ENCODE assay signal across 20 mouse cellular contexts in genomic region chr17:5235057-5235456, GRCm38 (mm10).
A peak's percentile ranks its signal among the peaks of the same experiment; 100 is the strongest.
DNase-seq lines count a peak whose midpoint lies in the region; ATAC-seq and TF ChIP-seq lines count a peak whose summit lies in the region.
"Had no signal": no experiment of that assay in that cellular context is flagged by ENCODE, and none has a peak within 500 bp of the region (broad histone marks: within the 10 kb centered on the region; RNA-seq: fewer than 3 reads in every experiment).

No protein-coding gene starts in this region.

- ATAC-seq in Patski, result peak; percentile 83
- peak; percentile 61 for ATAC-seq in limb, embryonic 15.5 days (ENCODE audit: insufficient number of reproducible peaks, low FRiP score, low TSS enrichment, low read depth)
- ATAC-seq in erythroid progenitor cell, adult 5-6 weeks (replicated peaks; ENCODE audit: low FRiP score, poor library complexity, severe bottlenecking), result no peak
- ATAC-seq: forebrain, embryonic 16.5 days; liver, embryonic 12.5 days had no signal

- no peak overlapping the region for H3K4me2 ChIP-seq in limb, embryonic 15.5 days
- H3K4me2 ChIP-seq: heart, embryonic 11.5 days; hindbrain, embryonic 14.5 days; liver, embryonic 12.5 days; lung, embryonic 14.5 days; midbrain, embryonic 12.5 days; stomach, embryonic 15.5 days had no signal

- H3K9ac ChIP-seq in limb, embryonic 15.5 days, result no peak overlapping the region
- H3K9ac ChIP-seq: hindbrain, embryonic 14.5 days; liver, embryonic 12.5 days; lung, embryonic 14.5 days; midbrain, embryonic 12.5 days; stomach, embryonic 15.5 days had no signal

- H3K9me3 ChIP-seq in limb, embryonic 15.5 days, result no peaks in the 10 kb centered on the region
- H3K9me3 ChIP-seq: liver, embryonic 12.5 days; midbrain, embryonic 12.5 days; stomach, embryonic 15.5 days had no signal

- TF ChIP-seq CTCF in kidney, adult 2 months (conservative IDR thresholded peaks at IDR 0.05; ENCODE audit: insufficient read depth, insufficient read length, low read depth, low read length), result no peak
- no peak for TF ChIP-seq CTCF in Patski (IDR thresholded peaks at IDR 0.05)

- H3K36me3 ChIP-seq in kidney, adult 2 months (ENCODE audit: control insufficient read depth, insufficient read depth, low read length), result no peaks in the 10 kb centered on the region
- H3K36me3 ChIP-seq in limb, embryonic 15.5 days, result no peaks in the 10 kb centered on the region
- H3K36me3 ChIP-seq: liver, embryonic 12.5 days; midbrain, embryonic 12.5 days; stomach, embryonic 15.5 days had no signal

- H3K4me1 ChIP-seq in kidney, adult 2 months (ENCODE audit: control insufficient read depth, insufficient read depth, low read length), result peaks cover 21% of the 10 kb centered on the region
- H3K4me1 ChIP-seq in limb, embryonic 15.5 days, result peaks cover 60% of the 10 kb centered on the region

- 53% methylated on average over 9 of the region's 9 CpGs for WGBS in kidney, adult 2 months
- 18% methylated on average over 9 of the region's 9 CpGs for WGBS in limb, embryonic 15.5 days

- no peak for TF ChIP-seq POLR2A in kidney, adult 2 months (IDR thresholded peaks at IDR 0.05; ENCODE audit: low read depth, low read length)

- POLR2A ChIA-PET in Patski (lab: Charles Lee), result no interaction called here

- in situ Hi-C loops in Patski (cut with MboI; ENCODE audit: low pct_unique_long_range_greater_than_20kb), result no loop called here

- H3K27ac ChIP-seq in kidney, adult 2 months (ENCODE audit: insufficient read depth, low read depth, low read length), result no peak overlapping the region
- no peak overlapping the region for H3K27ac ChIP-seq in limb, embryonic 15.5 days
- H3K27ac ChIP-seq: hindbrain, embryonic 14.5 days; left cerebral cortex, adult 2 months; liver, embryonic 12.5 days; midbrain, embryonic 12.5 days; stomach, embryonic 15.5 days had no signal

- CTCF ChIA-PET in Patski (lab: Charles Lee), result interaction anchor here (2.1 kb wide), 1 partner anchor 13 kb away, joined by 7 read pairs; no protein-coding TSS in a partner anchor

- no peak overlapping the region for H3K4me3 ChIP-seq in kidney, adult 2 months (ENCODE audit: insufficient read depth, low read depth, low read length)
- H3K4me3 ChIP-seq in limb, embryonic 15.5 days, result no peak overlapping the region
- H3K4me3 ChIP-seq: erythroblast, embryonic 14.5 days; left cerebral cortex, adult 2 months; liver, embryonic 12.5 days; midbrain, embryonic 12.5 days; stomach, embryonic 15.5 days had no signal

- DNase-seq in kidney, adult 2 months, result peak; percentile 33
- no peak for DNase-seq in kidney, postnatal 4 days
- DNase-seq in Patski (ENCODE audit: low read depth, low spot score), result peak; percentile 75
- peak; percentile 66 for DNase-seq in forelimb bud, embryonic 11.5 days (ENCODE audit: low read depth, low spot score)
- DNase-seq in urinary bladder, adult 2 months (ENCODE audit: low spot score), result no peak
- DNase-seq: B cell, adult 2 months; cerebellum, adult 9-11 months; kidney, adult 11 months; lung, embryonic 14.5 days; thymus, postnatal 25 days had no signal

- H3K27me3 ChIP-seq in kidney, adult 2 months (replicated peaks; ENCODE audit: control insufficient read depth, insufficient read depth, low read length), result no peaks in the 10 kb centered on the region
- no peaks in the 10 kb centered on the region for H3K27me3 ChIP-seq in Patski
- H3K27me3 ChIP-seq in limb, embryonic 15.5 days, result no peaks in the 10 kb centered on the region
- H3K27me3 ChIP-seq: liver, embryonic 12.5 days; midbrain, embryonic 12.5 days; stomach, embryonic 15.5 days had no signal

Comparison
In these comparisons a context has a peak if more than half of its experiments do, and no peak if none do; other contexts are left out.
1. DNase-seq: peak in kidney, adult 2 months (single experiment), Patski (single experiment) and forelimb bud, embryonic 11.5 days (single experiment); none in kidney, postnatal 4 days (0 of 2) and urinary bladder, adult 2 months (single experiment).